Mouse (Mus musculus): ENCODE measurements at regions not wholly inside any gene's neighbourhood (a gene's known extent, or its start where the extent isn't known, plus 50 kb on each side); places are given as distances from the start of the nearest gene placed in this dataset.

- no peaks in the 10 kb centered on the region for H3K4me1 ChIP-seq (replicated peaks; ENCODE audit: control insufficient read depth, insufficient read depth, low read length)
- H3K27me3 ChIP-seq (replicated peaks; ENCODE audit: control insufficient read depth, insufficient read depth, low read length) = no peaks in the 10 kb centered on the region
- H3K9ac ChIP-seq (ENCODE audit: low read length) = no peak overlapping the region
- WGBS = 77% methylated on average over 8 of the region's 8 CpGs
- DNase-seq (ENCODE audit: low spot score) = no peak
- no peak for ATAC-seq (replicated peaks; ENCODE audit: low FRiP score, low TSS enrichment, low read depth)
- no peak overlapping the region for H3K4me2 ChIP-seq (ENCODE audit: low read length)
- no peak overlapping the region for H3K27ac ChIP-seq (ENCODE audit: low read depth)
- no peaks in the 10 kb centered on the region for H3K36me3 ChIP-seq (ENCODE audit: control insufficient read depth, insufficient read depth, low read length)
- no peaks in the 10 kb centered on the region for H3K9me3 ChIP-seq (ENCODE audit: control insufficient read depth, low read length)
- H3K4me3 ChIP-seq (ENCODE audit: low read depth, low read length) = no peak overlapping the region
Measured at GRCm38 (mm10) chr11:44238598-44238997, 161.3 kb upstream of the Il12b start.

GRCm38 (mm10) chr11:44243184-44243583, 156.7 kb upstream of the Il12b start:
- ATAC-seq (replicated peaks; ENCODE audit: low FRiP score, low TSS enrichment, low read depth) (no peak), DNase-seq (ENCODE audit: low spot score) (no peak)
- Histone ChIP-seq H3K4me2 (ENCODE audit: low read length) (no peak overlapping the region), H3K27me3 (replicated peaks; ENCODE audit: control insufficient read depth, insufficient read depth, low read length) (no peaks in the 10 kb centered on the region), H3K4me1 (replicated peaks; ENCODE audit: control insufficient read depth, insufficient read depth, low read length) (no peaks in the 10 kb centered on the region), H3K27ac (ENCODE audit: low read depth) (no peak overlapping the region), H3K36me3 (ENCODE audit: control insufficient read depth, insufficient read depth, low read length) (no peaks in the 10 kb centered on the region), H3K9ac (ENCODE audit: low read length) (no peak overlapping the region), H3K4me3 (ENCODE audit: low read depth, low read length) (no peak overlapping the region), H3K9me3 (ENCODE audit: control insufficient read depth, low read length) (no peaks in the 10 kb centered on the region)
- WGBS = 55% methylated on average over 2 of the region's 2 CpGs

GRCm38 (mm10) chr11:44251821-44252220, 148.0 kb upstream of the Il12b start:
- H3K9ac ChIP-seq (ENCODE audit: low read length) = no peak overlapping the region
- WGBS = 85% methylated on average over 5 of the region's 5 CpGs
- no peak for ATAC-seq (replicated peaks; ENCODE audit: low FRiP score, low TSS enrichment, low read depth)
- H3K4me2 ChIP-seq (ENCODE audit: low read length) = no peak overlapping the region
- DNase-seq (ENCODE audit: low spot score) = no peak
- H3K36me3 ChIP-seq (ENCODE audit: control insufficient read depth, insufficient read depth, low read length) = no peaks in the 10 kb centered on the region
- H3K27me3 ChIP-seq (replicated peaks; ENCODE audit: control insufficient read depth, insufficient read depth, low read length) = no peaks in the 10 kb centered on the region
- H3K4me1 ChIP-seq (replicated peaks; ENCODE audit: control insufficient read depth, insufficient read depth, low read length) = no peaks in the 10 kb centered on the region
- H3K27ac ChIP-seq (ENCODE audit: low read depth) = no peak overlapping the region
- no peak overlapping the region for H3K4me3 ChIP-seq (ENCODE audit: low read depth, low read length)
- no peaks in the 10 kb centered on the region for H3K9me3 ChIP-seq (ENCODE audit: control insufficient read depth, low read length)

- Histone ChIP-seq H3K4me2 (ENCODE audit: low read length) (no peak overlapping the region), H3K36me3 (ENCODE audit: control insufficient read depth, insufficient read depth, low read length) (no peaks in the 10 kb centered on the region), H3K4me3 (ENCODE audit: low read depth, low read length) (no peak overlapping the region), H3K9me3 (ENCODE audit: control insufficient read depth, low read length) (no peaks in the 10 kb centered on the region), H3K27me3 (replicated peaks; ENCODE audit: control insufficient read depth, insufficient read depth, low read length) (no peaks in the 10 kb centered on the region), H3K4me1 (replicated peaks; ENCODE audit: control insufficient read depth, insufficient read depth, low read length) (no peaks in the 10 kb centered on the region), H3K9ac (ENCODE audit: low read length) (no peak overlapping the region), H3K27ac (ENCODE audit: low read depth) (no peak overlapping the region)
- DNase-seq (ENCODE audit: low spot score) (no peak), ATAC-seq (replicated peaks; ENCODE audit: low FRiP score, low TSS enrichment, low read depth) (no peak)
- WGBS = 83% methylated on average over 10 of the region's 10 CpGs
Measured at GRCm38 (mm10) chr11:44260376-44261111, 139.3 kb upstream of the Il12b start.

GRCm38 (mm10) chr11:44261657-44262056, 138.2 kb upstream of the Il12b start:
- no peak overlapping the region for H3K9ac ChIP-seq (ENCODE audit: low read length)
- 77% methylated on average over 8 of the region's 8 CpGs for WGBS
- no peaks in the 10 kb centered on the region for H3K9me3 ChIP-seq (ENCODE audit: control insufficient read depth, low read length)
- H3K4me3 ChIP-seq (ENCODE audit: low read depth, low read length) = no peak overlapping the region
- DNase-seq (ENCODE audit: low spot score) (no peak), ATAC-seq (replicated peaks; ENCODE audit: low FRiP score, low TSS enrichment, low read depth) (no peak)
- no peaks in the 10 kb centered on the region for H3K4me1 ChIP-seq (replicated peaks; ENCODE audit: control insufficient read depth, insufficient read depth, low read length)
- no peaks in the 10 kb centered on the region for H3K27me3 ChIP-seq (replicated peaks; ENCODE audit: control insufficient read depth, insufficient read depth, low read length)
- no peak overlapping the region for H3K27ac ChIP-seq (ENCODE audit: low read depth)
- H3K4me2 ChIP-seq (ENCODE audit: low read length) = no peak overlapping the region
- no peaks in the 10 kb centered on the region for H3K36me3 ChIP-seq (ENCODE audit: control insufficient read depth, insufficient read depth, low read length)

GRCm38 (mm10) chr11:44262571-44262970, 137.3 kb upstream of the Il12b start:
- H3K4me1 ChIP-seq (replicated peaks; ENCODE audit: control insufficient read depth, insufficient read depth, low read length) = no peaks in the 10 kb centered on the region
- no peaks in the 10 kb centered on the region for H3K9me3 ChIP-seq (ENCODE audit: control insufficient read depth, low read length)
- H3K36me3 ChIP-seq (ENCODE audit: control insufficient read depth, insufficient read depth, low read length) = no peaks in the 10 kb centered on the region
- no peak overlapping the region for H3K4me3 ChIP-seq (ENCODE audit: low read depth, low read length)
- H3K27me3 ChIP-seq (replicated peaks; ENCODE audit: control insufficient read depth, insufficient read depth, low read length) = no peaks in the 10 kb centered on the region
- no peak overlapping the region for H3K4me2 ChIP-seq (ENCODE audit: low read length)
- DNase-seq (ENCODE audit: low spot score) = no peak
- H3K9ac ChIP-seq (ENCODE audit: low read length) = no peak overlapping the region
- no peak for ATAC-seq (replicated peaks; ENCODE audit: low FRiP score, low TSS enrichment, low read depth)
- H3K27ac ChIP-seq (ENCODE audit: low read depth) = no peak overlapping the region
- WGBS = 70% methylated on average over 3 of the region's 3 CpGs

- Histone ChIP-seq H3K9ac (ENCODE audit: low read length) (no peak overlapping the region), H3K4me2 (ENCODE audit: low read length) (no peak overlapping the region), H3K4me1 (replicated peaks; ENCODE audit: control insufficient read depth, insufficient read depth, low read length) (no peaks in the 10 kb centered on the region), H3K4me3 (ENCODE audit: low read depth, low read length) (no peak overlapping the region), H3K9me3 (ENCODE audit: control insufficient read depth, low read length) (no peaks in the 10 kb centered on the region), H3K27me3 (replicated peaks; ENCODE audit: control insufficient read depth, insufficient read depth, low read length) (no peaks in the 10 kb centered on the region), H3K27ac (ENCODE audit: low read depth) (no peak overlapping the region), H3K36me3 (ENCODE audit: control insufficient read depth, insufficient read depth, low read length) (no peaks in the 10 kb centered on the region)
- no peak for DNase-seq (ENCODE audit: low spot score)
- no peak for ATAC-seq (replicated peaks; ENCODE audit: low FRiP score, low TSS enrichment, low read depth)
Measured at GRCm38 (mm10) chr11:44272268-44272667, 127.6 kb upstream of the Il12b start.

- 74% methylated on average over 7 of the region's 7 CpGs for WGBS
Measured at GRCm38 (mm10) chr11:44278521-44279208, 121.2 kb upstream of the Il12b start.

GRCm38 (mm10) chr11:44285961-44286360, 113.9 kb upstream of the Il12b start:
- no peak overlapping the region for H3K27ac ChIP-seq (ENCODE audit: low read depth)
- ATAC-seq (replicated peaks; ENCODE audit: low FRiP score, low TSS enrichment, low read depth) = no peak
- WGBS = 88% methylated on average over 2 of the region's 2 CpGs

More at GRCm38 (mm10) chr11:44278521-44279208, 121.2 kb upstream of the Il12b start:
- no peak overlapping the region for H3K4me3 ChIP-seq (ENCODE audit: low read depth, low read length)
- no peaks in the 10 kb centered on the region for H3K36me3 ChIP-seq (ENCODE audit: control insufficient read depth, insufficient read depth, low read length)
- H3K9ac ChIP-seq (ENCODE audit: low read length) = no peak overlapping the region
- H3K27me3 ChIP-seq (replicated peaks; ENCODE audit: control insufficient read depth, insufficient read depth, low read length) = no peaks in the 10 kb centered on the region
- no peak for DNase-seq (ENCODE audit: low spot score)
- no peaks in the 10 kb centered on the region for H3K4me1 ChIP-seq (replicated peaks; ENCODE audit: control insufficient read depth, insufficient read depth, low read length)
- ATAC-seq (replicated peaks; ENCODE audit: low FRiP score, low TSS enrichment, low read depth) = no peak
- no peak overlapping the region for H3K4me2 ChIP-seq (ENCODE audit: low read length)
- H3K9me3 ChIP-seq (ENCODE audit: control insufficient read depth, low read length) = no peaks in the 10 kb centered on the region
- no peak overlapping the region for H3K27ac ChIP-seq (ENCODE audit: low read depth)

More at GRCm38 (mm10) chr11:44285961-44286360, 113.9 kb upstream of the Il12b start:
- H3K36me3 ChIP-seq (ENCODE audit: control insufficient read depth, insufficient read depth, low read length) = no peaks in the 10 kb centered on the region
- H3K4me2 ChIP-seq (ENCODE audit: low read length) = no peak overlapping the region
- no peak overlapping the region for H3K9ac ChIP-seq (ENCODE audit: low read length)
- no peaks in the 10 kb centered on the region for H3K27me3 ChIP-seq (replicated peaks; ENCODE audit: control insufficient read depth, insufficient read depth, low read length)
- H3K4me3 ChIP-seq (ENCODE audit: low read depth, low read length) = no peak overlapping the region
- no peak for DNase-seq (ENCODE audit: low spot score)
- no peaks in the 10 kb centered on the region for H3K9me3 ChIP-seq (ENCODE audit: control insufficient read depth, low read length)
- no peaks in the 10 kb centered on the region for H3K4me1 ChIP-seq (replicated peaks; ENCODE audit: control insufficient read depth, insufficient read depth, low read length)
